Mouse (Mus musculus) heart, postnatal 25 days (tissue): ENCODE measurements around the gene Kdm6a. TPM values are rescaled to one million over a fixed set of nuclear protein-coding genes. Genes with fewer than 3 reads are reported as not detected.

ENCODE experiments used
- DNase-seq: peaks from one replicate; pipeline ENCODE4 v3.0.0; 2022; ENCODE audit warnings: low spot score
- intact Hi-C: fragments of 180-260 bp; cut with DNase I; formaldehyde crosslinking; loops from one replicate; pipeline ENCODE4 v1.15.1; 2025
- total RNA-seq, 2 experiments: library from RNA; stranded (reverse); gene quantifications; 2 replicates each; pipeline ENCODE4 v1.2.3; 2021

Kdm6a gene
- 10 to 100 TPM; 21.0 to 44.7 TPM for total RNA-seq

DNA sequence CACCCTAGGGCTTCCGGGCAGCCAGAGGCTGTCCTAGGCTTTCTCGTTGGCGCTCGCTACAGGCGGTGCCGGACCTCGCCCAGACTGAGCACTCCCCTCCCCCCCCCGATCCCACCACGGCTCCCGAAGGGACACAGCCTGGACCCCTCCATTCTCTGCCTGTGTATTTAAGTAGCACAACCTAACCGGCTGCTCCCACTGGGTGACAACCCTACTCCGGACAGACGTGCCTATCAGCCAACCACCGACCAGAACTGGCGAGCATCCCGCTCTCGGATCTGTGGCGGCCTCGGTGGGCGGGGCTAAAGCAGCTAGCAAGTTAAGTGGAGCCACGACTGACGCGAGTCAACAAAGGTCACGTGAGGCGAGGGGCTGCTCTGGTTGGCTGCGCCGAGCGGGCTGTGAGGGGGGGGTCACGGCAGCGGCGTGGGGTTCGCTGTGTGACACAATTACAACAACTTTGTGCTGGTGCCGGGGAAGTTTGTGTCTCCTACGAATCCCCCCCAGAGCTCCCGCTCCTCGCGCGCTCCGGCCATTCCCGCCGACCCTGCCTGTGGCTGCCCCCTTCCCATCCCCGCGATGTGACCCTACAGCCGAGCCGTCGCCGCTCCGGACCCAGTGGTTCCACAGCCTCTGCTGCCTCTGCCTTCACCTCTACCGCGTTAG, at the start of gene Kdm6a:
Kdm6a (plus strand) TSS at position 384 of the 666 bp plus-strand sequence.
- peak; percentile 100 for DNase-seq
- intact Hi-C loops: loop anchor here (5.0 to 10.0 kb wide), 2 partner anchors 90 to 282 kb away; no protein-coding TSS in a partner anchor

DNA sequence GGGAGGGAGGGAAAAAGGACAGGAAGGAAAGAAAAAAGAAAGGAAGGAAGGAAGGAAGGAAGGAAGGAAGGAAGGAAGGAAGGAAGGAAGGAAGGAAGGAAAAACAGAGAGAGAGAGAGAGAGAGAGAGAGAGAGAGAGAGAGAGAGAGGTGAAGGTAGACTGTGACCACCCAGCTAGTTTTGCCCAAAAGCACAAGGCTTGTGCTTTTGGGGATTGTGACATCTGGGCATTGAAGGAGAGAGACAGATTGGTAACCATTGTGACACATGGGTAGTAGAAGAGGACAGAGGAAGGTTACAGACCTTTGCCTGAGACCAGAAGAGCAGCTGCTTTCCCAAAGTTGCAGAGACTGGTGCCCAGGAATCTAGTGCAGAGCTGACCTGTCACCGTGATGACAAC, 16.8 kb upstream of the Kdm6a start, which contains the start of gene Dusp21:
Dusp21 (plus strand) TSS at position 301 of the 400 bp plus-strand sequence.
- intact Hi-C loops: no loop called here

DNA sequence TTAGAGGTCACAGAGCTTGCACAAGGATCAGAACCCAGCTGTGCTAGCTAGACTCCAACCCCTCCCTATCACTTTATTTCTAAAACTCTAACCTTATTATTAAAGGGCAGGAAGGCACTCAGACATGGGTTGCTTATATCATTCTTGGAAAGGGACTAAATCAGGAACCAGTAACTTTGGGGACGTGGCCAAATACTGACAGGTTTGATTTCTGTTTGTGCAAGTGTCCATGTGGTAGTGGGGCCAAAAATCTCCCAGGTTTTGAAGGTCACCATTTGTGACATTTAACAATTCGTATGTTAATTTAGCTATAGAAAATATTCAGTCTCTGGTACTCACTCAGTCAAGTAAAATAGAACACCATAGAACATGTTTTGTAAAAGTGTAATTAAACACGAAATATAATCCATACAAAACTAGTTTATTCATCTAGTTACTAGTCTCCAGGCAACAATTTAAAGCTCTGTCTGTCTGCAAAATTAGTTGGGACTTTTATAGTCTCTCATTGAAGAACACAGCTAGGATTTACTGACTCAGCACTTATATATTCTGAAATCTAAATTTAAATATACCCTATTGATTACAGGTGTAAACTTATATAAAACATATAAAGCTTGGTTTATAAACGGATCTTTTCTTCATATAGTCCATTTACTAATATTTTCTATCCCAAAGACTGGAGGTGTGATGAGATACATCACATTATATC, 1.5 kb upstream of the Kdm6a start:
- no peak for DNase-seq
- intact Hi-C loops: loop anchor here (5.0 to 10.0 kb wide), 2 partner anchors 91 to 284 kb away; no protein-coding TSS in a partner anchor

More for the DNA sequence above, 16.8 kb upstream of the Kdm6a start, which contains the start of gene Dusp21:
- DNase-seq: no peak

DNA sequence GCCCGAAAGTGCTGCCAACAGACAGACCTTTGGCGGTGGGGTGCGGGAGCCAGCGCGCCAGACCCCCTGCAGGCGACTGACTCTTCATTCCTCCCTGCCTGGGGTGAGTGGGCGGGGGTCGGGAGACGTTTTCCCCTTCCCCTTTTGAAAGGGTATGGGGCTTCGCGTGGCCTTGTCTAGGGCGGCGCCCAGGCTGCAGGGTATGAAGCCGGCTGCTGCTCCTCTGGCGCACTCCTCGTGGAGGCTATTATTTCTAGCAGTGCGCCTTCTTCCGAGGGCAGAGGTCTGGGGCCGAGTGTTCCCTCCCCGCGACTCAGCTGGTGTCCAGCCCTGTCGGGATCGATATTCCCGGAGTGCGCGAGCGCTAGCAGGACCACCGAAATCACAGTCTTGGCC, 581 bp upstream of the Kdm6a start:
- intact Hi-C loops: loop anchor here (5.0 to 10.0 kb wide), 2 partner anchors 91 to 283 kb away; no protein-coding TSS in a partner anchor
- no peak for DNase-seq

DNA sequence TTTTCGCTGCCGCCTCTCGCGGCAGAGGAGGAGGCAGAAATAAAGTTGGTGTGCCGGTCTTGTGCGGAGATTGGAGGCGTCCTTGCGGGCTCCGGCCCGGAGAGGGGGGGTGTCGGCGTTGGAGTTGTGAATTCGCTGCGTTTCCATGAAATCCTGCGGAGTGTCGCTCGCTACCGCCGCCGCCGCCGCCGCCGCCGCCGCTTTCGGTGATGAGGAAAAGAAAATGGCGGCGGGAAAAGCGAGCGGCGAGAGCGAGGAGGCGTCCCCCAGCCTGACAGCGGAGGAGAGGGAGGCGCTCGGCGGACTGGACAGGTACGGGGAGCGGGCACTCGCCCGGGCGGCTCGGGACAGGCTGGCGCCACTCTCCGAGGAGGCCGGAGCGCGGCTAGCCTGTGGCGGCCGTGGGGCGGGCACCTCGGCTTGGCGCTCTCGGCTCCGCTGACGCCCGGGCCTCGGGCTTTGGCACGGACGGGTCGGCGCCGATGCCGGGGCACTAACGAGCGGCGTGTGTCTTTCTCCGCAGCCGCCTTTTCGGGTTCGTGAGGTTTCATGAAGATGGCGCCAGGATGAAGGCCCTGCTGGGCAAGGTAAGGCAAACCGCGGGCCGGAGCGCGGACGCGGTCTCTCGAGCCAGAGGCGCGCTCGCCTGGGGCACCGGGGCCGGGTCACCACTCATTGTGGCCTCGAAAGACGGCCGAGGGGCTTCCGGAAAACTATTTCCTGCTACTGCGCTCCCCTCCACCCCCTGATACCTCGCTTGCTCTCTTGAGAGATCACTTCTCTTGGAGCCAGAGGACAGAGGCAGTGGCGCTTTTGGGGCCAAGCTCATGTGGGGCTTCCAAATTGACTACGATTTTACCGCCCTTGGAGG, 721 bp downstream of the Kdm6a start:
- peak; percentile 27 for DNase-seq
- intact Hi-C loops: loop anchor here (5.0 to 10.0 kb wide), 2 partner anchors 89 to 282 kb away; no protein-coding TSS in a partner anchor

DNA sequence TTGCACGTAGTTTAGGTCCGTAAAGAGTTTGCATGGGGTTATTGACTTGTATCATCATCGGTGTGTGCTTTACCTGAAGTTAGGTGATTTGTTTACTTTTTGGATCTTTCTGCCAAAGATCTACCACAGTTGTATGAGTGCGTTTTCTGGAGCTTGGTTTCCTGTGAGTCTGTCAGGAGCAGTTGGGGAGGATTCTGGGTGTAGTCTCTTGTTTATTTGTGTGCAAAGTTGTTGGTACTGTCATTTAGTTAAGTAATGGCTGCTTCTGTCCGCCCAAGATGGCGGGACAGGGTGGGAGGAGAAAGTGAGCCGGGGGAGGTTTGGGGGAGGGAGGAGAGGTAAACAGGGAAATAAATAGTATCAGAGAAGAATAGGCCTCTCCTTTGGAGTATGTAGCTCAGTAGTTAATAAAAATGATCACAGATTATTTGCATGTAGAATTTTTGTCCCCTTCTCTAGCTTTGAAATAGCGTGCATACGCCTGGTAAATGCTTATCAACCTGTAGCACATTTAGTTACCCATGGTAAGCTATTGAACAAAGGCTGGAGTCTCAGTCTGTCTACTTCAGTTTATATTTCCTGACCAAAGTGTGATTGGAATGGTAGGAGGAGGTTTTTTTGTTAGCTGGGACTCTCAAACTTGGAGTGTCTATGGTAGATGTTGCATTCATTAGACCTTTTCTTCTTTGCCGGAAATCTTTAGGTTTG, 1.7 kb downstream of the Kdm6a start:
- intact Hi-C loops: loop anchor here (5.0 to 10.0 kb wide), 2 partner anchors 88 to 281 kb away; no protein-coding TSS in a partner anchor
- no peak for DNase-seq

DNA sequence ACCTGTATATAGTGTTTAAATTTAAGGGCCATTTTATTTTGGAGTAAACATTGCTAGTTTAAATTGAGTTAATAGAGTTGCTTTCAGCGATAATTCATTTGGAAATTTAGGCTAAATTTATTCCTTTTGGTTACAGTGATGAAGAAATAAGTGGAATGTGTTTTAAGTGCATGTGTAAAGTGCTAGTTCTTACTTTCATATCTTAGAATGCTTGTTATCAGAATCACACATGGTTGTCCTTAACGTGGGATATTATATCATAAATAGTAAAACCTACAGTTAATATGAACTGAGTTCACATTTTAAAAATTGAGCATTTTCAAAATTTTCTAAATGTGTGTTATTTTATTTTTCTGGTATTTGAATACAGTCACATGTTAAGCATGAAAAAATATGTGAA, 2.7 kb downstream of the Kdm6a start:
- no peak for DNase-seq
- intact Hi-C loops: loop anchor here (10.0 kb wide), 1 partner anchor 280 kb away; no protein-coding TSS in a partner anchor

DNA sequence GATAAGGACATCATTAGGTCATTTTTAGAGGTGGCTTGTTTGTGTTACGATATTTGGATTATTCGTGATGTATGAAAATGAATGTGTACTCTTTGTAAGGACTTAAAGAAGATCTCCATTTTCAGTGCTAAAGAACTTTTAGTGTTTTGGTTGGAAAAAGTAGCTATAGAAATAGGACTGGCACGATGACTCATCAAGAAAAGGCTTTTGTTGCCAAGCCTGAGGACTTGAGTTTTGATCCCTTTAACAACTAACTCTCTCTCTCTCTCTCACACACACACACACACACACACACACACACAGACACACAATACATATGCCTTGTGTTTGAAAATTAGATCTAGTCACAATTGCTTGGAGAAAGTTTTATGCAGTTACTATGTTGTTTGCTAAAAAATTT, 4.6 kb downstream of the Kdm6a start:
- intact Hi-C loops: loop anchor here (10.0 kb wide), 1 partner anchor 278 kb away; no protein-coding TSS in a partner anchor

DNA sequence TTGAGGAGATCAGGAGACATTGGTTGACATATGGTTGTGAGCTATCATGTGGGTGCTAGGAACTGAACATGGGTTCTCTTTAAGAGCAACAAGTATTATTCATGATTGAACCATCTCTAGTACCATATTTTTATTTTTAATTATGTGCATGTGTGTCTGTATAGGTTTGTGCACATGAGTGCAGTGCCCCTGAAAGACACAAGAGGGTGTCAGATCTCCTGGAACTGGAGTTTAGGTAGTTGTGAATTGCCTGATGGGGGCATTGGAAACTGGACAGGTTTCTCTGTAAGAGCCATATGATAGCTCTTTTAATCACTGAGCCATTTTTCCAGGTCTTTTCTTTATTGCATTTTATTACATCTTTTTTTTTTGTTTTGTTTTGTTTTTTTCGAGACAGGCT, 6.6 kb downstream of the Kdm6a start:
- intact Hi-C loops: loop anchor here (10.0 kb wide), 1 partner anchor 276 kb away; no protein-coding TSS in a partner anchor
- DNase-seq: no peak

More for the DNA sequence above, 4.6 kb downstream of the Kdm6a start:
- no peak for DNase-seq

DNA sequence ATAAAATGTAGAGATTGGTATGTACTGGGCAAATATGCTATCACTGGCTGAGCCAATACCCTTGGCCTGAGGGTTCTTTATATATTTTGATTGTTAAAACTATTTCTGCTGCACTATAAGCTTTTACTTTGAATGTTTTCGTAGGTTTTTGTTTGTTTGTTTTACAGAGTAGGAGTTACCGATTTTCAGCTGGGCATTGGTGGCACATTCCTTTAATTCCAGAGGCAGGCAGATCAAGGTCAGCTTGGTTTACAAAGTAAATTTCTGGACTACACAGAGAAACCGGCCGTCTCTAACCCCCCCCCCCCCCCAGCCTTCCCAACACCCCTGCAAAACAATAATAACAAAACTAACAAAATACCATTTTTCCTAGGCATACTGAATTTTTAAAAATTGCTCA, 12.5 kb downstream of the Kdm6a start:
- DNase-seq: no peak
- intact Hi-C loops: no loop called here

DNA sequence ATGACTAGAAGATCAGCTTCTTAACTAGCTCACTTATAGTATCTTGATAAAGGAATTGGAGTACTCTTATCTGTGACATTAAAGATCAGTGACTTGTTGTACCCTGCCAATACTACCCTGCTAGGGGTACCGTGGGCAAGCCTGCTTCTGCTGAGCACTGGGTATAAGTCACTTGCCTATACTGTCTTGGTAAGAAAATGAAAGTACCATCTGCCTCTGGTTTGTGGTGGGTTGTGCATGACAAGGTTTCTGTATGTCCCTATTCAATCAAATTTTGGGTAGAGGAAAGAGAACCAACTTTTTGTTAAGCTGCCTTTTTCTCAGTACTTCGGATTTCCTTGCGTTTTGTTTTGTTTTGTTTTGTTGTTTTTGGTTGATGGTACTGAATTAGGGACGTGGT, 15.4 kb downstream of the Kdm6a start:
- no peak for DNase-seq
- intact Hi-C loops: no loop called here

DNA sequence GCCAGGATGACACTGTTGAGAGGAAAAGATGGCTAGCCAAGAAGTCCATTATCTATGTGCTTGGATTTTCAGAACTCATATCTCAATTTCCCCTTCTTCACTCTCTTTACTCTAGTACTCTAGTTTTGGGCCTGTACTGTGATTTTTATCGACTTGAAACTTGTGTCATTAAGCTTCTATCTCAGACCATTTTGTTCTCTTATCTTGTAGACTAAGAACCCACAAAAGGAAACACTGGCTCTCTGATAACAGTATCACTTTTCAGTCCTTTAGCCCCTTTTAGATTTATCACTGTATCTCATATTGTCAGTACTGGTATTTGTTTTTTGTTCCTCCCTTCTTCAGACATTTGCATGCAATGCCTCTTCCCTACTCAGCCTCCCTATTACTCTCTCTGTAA, 17.1 kb downstream of the Kdm6a start:
- intact Hi-C loops: no loop called here

DNA sequence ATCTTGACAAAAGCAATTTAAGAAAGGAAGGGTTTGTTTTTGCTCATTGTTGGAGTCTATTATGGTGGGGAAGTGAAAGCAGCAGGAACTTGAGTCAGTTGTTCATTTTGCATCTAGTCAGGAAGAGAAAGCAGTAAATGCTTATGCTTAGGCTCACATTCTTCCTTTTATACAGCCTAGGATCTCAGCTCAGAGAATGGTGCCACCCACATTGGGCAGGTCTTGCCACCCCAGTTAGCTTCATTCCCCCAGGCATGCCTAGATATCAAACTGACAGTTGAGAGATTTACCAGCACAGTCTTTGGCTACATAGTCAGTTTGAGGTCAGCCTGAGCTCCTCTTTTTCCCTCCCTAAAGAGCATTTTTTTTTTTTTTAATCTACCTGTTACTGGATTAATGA, 24.8 kb downstream of the Kdm6a start:
- no peak for DNase-seq
- intact Hi-C loops: no loop called here

More for the DNA sequence above, 17.1 kb downstream of the Kdm6a start:
- no peak for DNase-seq

DNA sequence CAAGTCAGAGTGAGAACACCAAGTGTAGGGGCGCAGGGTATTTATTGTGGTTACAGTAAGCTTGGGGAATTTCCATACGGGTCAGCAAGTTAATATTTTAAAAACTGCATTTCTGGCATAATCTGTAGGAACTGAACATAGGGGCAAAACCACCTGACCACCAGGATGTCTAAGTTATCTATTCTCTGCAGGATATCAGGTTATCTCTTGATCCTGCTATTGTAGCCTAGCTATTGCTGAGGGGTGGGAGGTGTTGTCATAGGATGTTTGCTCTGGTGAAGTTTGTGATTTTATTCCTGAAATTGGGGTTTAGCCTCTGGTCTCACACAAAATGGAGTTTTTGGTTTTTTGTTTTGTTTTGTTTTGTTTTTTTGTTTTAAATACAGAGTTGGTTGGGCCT, 25.9 kb downstream of the Kdm6a start:
- intact Hi-C loops: no loop called here
- no peak for DNase-seq

DNA sequence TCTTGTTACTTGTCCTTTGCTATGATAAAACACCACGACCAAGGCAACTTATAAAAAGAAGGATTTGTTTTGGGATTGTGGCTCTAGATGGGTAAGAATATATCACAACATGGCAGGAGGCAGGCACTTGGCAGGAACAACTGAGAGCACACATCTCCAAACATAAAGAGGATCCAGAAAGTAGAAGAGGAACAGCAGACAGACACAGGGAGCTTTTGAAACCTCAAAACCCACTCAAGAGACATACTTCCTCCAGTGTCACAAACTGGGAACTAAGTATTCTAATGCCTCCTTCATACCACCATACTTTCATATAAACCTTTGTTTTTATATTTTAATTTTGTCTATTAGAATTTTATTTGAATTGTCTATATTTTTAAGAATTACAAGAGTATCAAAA, 77.2 kb downstream of the Kdm6a start:
- DNase-seq: no peak
- intact Hi-C loops: no loop called here

DNA sequence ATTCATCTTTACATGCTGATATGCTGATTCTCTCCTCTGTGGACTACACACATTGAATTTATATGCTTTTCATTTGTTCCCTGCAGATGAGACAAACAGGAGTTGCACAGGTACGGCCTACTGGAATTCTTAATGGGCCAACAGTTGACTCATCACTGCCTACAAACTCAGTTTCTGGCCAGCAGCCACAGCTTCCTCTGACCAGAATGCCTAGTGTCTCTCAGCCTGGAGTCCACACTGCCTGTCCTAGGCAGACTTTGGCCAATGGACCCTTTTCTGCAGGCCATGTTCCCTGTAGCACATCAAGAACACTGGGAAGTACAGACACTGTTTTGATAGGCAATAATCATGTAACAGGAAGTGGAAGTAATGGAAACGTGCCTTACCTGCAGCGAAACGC, 88.2 kb downstream of the Kdm6a start:
- intact Hi-C loops: loop anchor here (5.0 to 10.0 kb wide), 4 partner anchors 88 to 1356 kb away; partner anchors contain the start of gene Kdm6a
- no peak for DNase-seq

DNA sequence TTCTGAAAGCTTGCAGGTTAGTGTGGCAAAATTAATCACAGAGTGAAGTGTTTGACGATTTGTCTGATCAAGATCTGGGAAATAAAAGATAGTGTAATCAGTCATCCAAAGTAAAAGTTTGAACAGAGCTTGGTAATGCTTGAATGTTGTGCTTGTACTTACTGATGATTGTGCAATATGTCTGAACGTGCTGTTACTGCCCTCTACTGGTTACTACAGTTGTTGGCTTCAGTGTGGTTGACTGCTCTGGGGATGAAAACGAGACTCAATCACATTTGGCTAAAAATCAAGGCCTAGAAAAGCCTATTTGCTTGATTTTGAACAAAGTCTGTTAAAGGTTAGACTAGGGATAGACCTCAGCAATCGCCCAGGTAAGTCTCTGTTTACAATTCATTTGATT, 92.4 kb downstream of the Kdm6a start:
- intact Hi-C loops: loop anchor here (5.0 to 10.0 kb wide), 4 partner anchors 92 to 1360 kb away; partner anchors contain the start of gene Kdm6a
- no peak for DNase-seq

DNA sequence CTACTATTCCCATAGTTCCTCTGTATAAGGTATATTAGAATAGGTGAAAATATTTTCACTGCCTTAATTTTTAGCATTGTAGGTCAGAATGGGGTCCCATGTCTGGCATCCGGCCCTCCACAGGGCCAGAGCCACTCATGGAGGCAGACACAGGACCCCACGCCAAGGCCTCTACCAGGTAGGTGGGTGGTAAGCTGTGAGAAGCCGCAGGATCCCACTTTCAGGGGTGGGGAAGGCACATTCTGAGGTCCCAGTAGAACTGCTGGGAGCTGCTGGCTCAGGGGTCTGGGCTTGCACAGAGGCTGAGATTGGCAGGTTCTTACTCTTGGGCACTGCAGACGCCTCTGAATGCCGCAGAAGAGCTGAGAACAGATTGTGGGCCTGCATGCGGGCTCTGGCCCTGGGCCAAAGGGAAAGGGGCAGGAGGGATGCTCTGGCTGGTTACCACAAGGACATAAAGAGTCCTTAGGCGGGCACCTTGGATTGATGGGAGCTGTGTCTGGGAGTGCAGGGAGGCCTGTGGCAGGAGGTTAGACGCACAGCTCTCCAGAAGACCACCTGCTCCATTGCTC, 95.9 kb downstream of the Kdm6a start:
- intact Hi-C loops: loop anchor here (10.0 kb wide), 3 partner anchors 186 to 1364 kb away; no protein-coding TSS in a partner anchor
- no peak for DNase-seq

DNA sequence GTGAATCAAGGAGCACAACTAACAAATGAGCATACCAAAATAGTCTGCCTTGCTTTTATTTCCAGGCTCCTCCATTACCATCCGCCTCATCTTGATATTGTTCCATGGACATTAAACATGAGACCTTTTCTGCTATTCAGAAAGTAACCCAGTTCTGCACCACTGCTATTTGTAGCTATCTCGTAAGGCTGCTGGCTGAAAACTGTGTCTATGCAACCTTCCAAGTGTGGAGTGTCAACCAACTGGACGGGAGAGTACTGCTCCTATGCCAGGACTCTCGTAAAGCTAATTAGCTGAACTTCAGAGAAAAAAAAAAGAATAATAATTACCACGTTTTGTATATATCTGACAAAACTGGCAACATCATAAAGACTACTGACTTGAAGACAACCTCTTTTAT, 116.2 kb downstream of the Kdm6a start:
- intact Hi-C loops: loop anchor here (10.0 kb wide), 1 partner anchor 156 kb away; no protein-coding TSS in a partner anchor
- no peak for DNase-seq
